Mouse (Mus musculus): ENCODE data around the gene Abca13.

The Abca13 gene

GRCm38 (mm10) chr11:9669430-9669829 is 477.7 kb downstream of the Abca13 start:
- DNase-seq (ENCODE audit: low read depth, low spot score), result no peak

- no peak for DNase-seq (ENCODE audit: low read depth, low spot score)
Measured at GRCm38 (mm10) chr11:9684952-9685351, 493.2 kb downstream of the Abca13 start.

DNA sequence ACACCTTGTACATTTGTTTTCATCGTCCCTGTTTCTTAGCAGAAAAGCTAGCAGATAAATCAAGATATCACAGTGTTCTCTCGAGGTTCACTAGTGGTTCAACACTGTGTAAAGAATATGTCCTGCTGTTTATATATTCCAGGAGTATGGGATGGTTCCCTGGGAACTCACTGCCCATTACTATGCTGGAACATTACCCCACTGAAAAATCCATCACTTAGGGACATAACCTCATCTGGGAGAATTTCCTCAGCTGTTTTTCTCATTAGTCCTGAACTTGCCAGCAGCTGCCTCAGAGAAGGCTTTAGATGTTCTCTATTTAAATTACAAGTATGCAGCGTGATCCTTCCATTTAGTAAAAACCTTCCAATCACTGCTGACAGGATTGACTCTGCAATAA is 513.4 kb downstream of the Abca13 start:
- DNase-seq (ENCODE audit: low read depth, low spot score), result no peak

DNA sequence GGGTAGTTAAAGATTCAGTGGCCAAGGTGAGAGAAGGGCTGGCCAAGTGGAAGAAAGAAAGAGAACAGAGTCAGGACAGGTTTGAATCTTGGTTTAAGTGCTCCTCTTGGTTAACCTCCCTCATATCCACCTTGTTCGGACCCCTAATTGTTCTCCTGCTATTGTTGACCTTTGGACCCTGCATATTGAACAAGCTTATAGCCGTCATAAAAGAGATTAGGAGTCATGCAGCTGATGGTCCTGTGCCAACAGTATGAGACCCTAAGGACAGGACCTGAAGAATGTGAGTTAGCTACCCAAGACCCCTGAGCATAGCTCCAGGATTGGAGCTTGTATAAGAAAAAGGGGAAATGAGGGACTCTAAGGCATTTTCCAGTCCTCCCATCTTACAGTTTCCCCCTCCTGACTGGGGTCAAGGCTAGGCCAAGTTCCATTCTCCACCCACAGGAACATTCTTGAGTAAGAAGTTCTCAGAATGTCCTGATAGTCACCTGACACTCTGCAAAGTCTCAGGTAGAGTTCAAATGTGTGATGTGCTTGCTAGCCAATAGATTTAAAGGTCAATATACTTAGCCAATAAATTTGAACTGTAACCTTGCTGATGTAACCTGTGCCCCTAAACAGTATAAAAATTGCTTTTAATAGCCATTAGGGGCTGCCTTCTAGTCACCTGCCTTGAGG is 536.2 kb downstream of the Abca13 start:
- no peak for DNase-seq (ENCODE audit: low read depth, low spot score)

GRCm38 (mm10) chr11:9731300-9731699 is 539.6 kb downstream of the Abca13 start:
- no peak for DNase-seq (ENCODE audit: low read depth, low spot score)

Measured in embryo, embryonic 11.5 days (tissue).